Mouse (Mus musculus) liver, adult 2 months (tissue): ENCODE data around the gene Rapgef5.

Experiments
- CTCF ChIP-seq: fragments of 200-500 bp; IDR thresholded peaks from 2 replicates; pipeline ENCODE4 v1.5.1; 2011; ENCODE audit warnings: low read depth, low read length, control low read depth
- POLR2A ChIP-seq: fragments of 200-500 bp; IDR thresholded peaks from 2 replicates; pipeline ENCODE4 v1.6.1; 2011; ENCODE audit warnings: low read length, control low read depth; ENCODE audit not compliant: insufficient read depth; ENCODE audit errors: extremely low read depth

DNA sequence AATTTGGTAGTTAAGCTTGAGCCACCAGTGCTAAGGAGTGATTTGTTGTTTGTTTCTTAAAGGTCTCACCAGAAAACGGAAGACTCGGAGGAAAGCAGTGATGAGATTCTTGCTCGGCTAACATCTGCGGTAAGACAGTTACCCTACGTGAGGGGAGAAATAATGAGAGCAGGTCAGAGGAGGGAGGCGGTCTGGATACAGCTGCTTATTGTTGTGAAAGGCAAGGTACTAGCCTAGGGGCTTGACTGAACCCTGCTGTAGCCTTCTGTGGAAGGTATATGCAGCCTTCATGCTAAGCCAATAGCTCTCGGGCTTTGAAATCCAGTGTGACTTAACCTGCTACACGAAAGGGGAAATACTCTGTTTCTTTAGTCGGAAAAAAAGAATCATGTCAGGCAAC is 78.9 kb downstream of the Rapgef5 start:
- TF ChIP-seq CTCF = no peak
- no peak for TF ChIP-seq POLR2A
